Mouse (Mus musculus) brain, adult 2 months (tissue): Measurements from ENCODE around the gene Fbxw26.
"Not testable (repeated sequence)": the region's sequence is repeated elsewhere in the genome, so short reads cannot be mapped to it uniquely, and the experiment has no call there.

Experiments used
- DNase-seq: peaks from one replicate; pipeline ENCODE4 v3.0.0; 2011; ENCODE audit warnings: low read depth, low spot score

The Fbxw26 gene

GRCm38 (mm10) chr9:109745989-109746388 is at the start of gene Fbxw26:
Gene Fbxw26, minus strand, starts transcription at chr9:109746089.
- not testable (repeated sequence) for DNase-seq

GRCm38 (mm10) chr9:109795221-109795620 is 49.3 kb upstream of the Fbxw26 start:
- DNase-seq, result no peak

- not testable (repeated sequence) for DNase-seq
Observed at GRCm38 (mm10) chr9:109790570-109790969, 44.7 kb upstream of the Fbxw26 start, which contains the start of gene Fbxw27. Gene Fbxw27, minus strand, starts transcription at chr9:109790670.

GRCm38 (mm10) chr9:109766841-109767240 is 21.0 kb upstream of the Fbxw26 start:
- not testable (repeated sequence) for DNase-seq

GRCm38 (mm10) chr9:109702600-109702999 is 43.3 kb downstream of the Fbxw26 start, which contains the start of gene Fbxw18:
Gene Fbxw18, minus strand, starts transcription at chr9:109702700.
- DNase-seq, result not testable (repeated sequence)

- peak; percentile 10 for DNase-seq
Observed at GRCm38 (mm10) chr9:109685299-109685698, 60.6 kb downstream of the Fbxw26 start.
